Mouse (Mus musculus): ENCODE measurements around the gene Efcab2.

DNA sequence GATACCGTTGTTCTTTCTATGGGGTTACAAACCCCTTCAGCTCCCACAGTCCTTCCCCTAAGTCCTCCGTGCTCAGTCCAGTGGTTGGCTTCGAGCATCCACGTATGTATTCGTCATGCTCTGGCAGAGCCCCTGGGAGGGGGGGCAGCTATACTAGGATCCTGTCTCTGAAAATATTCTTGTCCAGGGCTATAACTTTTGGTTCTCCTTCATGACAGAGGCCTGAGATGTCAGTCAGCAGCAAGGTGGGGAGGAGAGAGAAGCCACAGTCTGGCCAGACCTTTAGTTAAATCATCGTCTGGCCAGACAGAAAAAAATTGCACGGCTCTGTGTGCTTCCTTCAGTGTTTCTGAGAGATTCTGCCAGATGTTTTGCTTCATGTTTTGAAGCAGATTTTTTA is 5.2 kb upstream of the Efcab2 start:
- TF ChIP-seq POLR2A (IDR thresholded peaks at IDR 0.05; ENCODE audit: extremely low read depth, insufficient read depth, low read length) (no peak), CTCF (IDR thresholded peaks at IDR 0.05; ENCODE audit: low read depth, low read length) (no peak)
